Mouse (Mus musculus): ENCODE results near the gene Olfr1410. TPM values are rescaled to one million over a fixed set of nuclear protein-coding genes. Genes with fewer than 3 reads are reported as not detected.
A peak's percentile ranks its signal among the peaks of the same experiment; 100 is the strongest.

The Olfr1410 gene
- total RNA-seq (2021): under 1 TPM in 1 of 2 experiments, not detected in 1; 0.14 TPM
- long read RNA-seq, experiment 1: 0 reads
- long read RNA-seq, experiment 2: 0 reads

DNA sequence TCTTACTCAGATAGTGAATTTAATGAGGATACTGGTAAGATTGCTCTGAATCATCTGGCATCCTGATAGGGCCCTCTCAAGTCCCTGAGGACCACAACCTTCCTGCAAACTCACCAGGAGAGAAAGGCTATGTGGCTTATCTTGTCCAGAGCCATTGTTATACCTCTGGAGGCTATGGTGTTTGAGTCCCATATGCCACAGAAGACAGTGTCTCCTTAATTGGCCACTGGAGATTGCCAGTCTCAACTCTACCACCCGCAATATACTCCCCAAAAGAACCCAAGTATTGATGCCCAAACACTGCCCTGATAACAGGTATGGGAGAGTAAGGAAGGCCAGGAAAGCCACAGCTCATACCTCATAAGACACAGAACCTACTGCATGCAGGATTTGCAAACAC, at the start of gene Olfr1410:
TSS of gene Olfr1410 (plus strand) at position 301 of the 400 bp plus-strand sequence.
- DNase-seq (ENCODE audit: low spot score in 2 of 2): no peak

- DNase-seq (ENCODE audit: low spot score in 2 of 2): no peak
These were observed 34.6 kb upstream of the Olfr1410 start, which contains the start of gene Olfr1413 for GRCm38 (mm10) chr1:92571022-92571421. Gene Olfr1413, plus strand, starts transcription at chr1:92571322.

DNA sequence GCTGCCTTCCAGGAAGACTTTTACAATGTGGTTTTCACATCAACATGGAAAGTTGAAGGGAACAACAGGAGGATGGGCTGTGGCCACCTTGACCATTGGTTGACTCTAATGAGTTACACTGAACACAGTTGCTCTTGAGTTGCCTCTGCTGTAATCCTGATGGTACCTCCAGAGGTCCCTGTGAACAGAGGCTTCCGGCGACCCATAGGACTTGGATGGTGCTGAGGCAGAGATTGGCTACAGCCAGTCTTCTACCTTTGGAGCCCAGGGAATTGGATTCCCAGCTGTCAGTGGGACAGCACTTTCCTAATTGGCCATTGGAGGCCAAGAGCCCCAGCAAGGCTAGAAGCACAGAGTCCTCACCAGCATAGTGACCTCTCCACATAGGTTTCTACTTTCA, 20.1 kb upstream of the Olfr1410 start, which contains the start of gene Olfr1412:
TSS of gene Olfr1412 (plus strand) at position 301 of the 400 bp plus-strand sequence.
- DNase-seq (ENCODE audit: low spot score in 2 of 2): no peak

DNA sequence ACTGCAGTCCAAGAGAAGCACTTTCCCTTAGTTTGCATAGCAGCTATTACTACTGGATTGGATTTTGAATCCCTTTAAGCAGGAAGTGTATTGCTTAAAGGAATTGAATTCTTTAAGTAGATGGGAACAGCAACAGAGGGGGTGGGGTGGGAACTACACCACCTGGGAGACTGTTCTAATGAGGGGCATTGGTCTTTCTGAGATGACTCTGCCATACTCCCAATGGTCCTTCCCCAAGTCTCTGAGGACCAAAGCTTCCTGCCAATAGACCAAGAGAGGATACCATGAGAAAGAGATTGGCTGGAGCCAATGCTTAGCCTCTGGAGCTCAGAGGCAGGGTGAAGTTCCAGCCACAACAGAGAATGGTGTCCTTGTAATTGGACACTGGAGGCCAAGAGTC, 11.5 kb upstream of the Olfr1410 start, which contains the start of gene Olfr1411:
TSS of gene Olfr1411 (plus strand) at position 301 of the 400 bp plus-strand sequence.
- no peak for DNase-seq (ENCODE audit: low spot score in 2 of 2)

GRCm38 (mm10) chr1:92596019-92596418, 9.6 kb upstream of the Olfr1410 start:
- DNase-seq (ENCODE audit: low spot score in 2 of 2): no peak

DNA sequence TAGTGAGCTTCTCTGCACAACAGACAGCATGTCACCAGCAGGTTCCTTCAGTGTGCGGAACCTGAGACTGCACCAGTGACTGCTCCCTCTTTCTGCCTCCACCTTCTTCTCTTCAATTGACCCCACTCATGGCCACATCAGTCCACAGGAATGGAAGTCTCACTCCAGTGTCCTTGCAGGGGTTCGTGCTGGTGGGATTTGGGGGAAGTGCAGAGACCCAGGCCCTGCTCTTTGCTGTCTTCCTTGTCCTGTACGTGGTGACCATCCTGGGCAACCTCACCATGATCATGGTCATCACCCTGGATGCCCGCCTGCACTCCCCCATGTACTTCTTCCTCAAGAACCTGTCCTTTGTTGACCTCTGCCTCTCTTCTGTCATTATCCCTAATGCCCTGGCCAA, 2.1 kb downstream of the Olfr1410 start:
- no peak for DNase-seq (ENCODE audit: low spot score in 2 of 2)

DNA sequence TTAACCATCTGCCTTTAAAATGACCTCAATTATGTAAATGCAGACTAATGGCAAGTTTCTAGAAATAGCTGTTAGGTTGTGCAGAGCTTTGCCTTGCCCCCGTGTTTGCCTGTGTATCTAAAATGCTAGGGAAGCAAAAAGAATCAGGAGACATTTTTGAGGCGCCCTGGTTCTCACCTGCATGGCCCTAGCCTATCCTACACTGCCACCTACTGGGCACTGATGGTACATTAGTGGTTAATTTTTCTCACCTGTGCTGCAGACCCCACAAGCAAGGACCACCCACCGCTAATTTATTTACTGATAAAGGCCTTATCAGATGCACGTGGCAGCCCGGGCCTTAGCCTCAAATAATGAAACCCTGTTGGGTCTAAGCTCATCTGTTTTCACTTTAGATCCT, 5.4 kb downstream of the Olfr1410 start:
- DNase-seq (ENCODE audit: low spot score in 2 of 2): peak; percentile 45 to 50

DNA sequence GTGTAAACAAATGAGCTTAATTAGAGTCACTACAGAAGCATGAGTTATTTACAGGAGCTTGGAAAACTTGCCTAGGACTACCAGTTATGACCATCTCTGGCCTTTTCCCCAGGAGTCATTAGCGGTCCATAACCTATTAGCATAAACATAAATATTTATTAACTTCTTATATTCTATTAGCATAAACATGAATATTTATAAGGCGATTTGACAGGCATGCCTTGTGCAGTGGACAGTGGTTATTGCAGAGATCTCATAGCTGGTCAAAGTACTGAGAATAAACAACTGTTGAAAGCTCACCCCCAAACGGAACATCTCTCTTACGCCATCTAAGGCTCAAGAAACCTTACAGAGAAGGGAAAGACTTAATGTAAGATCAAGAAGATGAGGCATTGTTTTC, 7.6 kb downstream of the Olfr1410 start:
- no peak for DNase-seq (ENCODE audit: low spot score in 2 of 2)

- peak in 1 of 2 experiments; percentile 70 for DNase-seq (ENCODE audit: low spot score in 2 of 2)
These were observed 8.9 kb downstream of the Olfr1410 start for GRCm38 (mm10) chr1:92614516-92614915.

- DNase-seq (ENCODE audit: low spot score in 2 of 2): no peak
These were observed 10.5 kb downstream of the Olfr1410 start for GRCm38 (mm10) chr1:92616046-92616445.

GRCm38 (mm10) chr1:92617488-92617887, 11.9 kb downstream of the Olfr1410 start, which contains the start of gene Olfr12:
Gene Olfr12, plus strand, starts transcription at chr1:92617788.
- DNase-seq (ENCODE audit: low spot score in 2 of 2): no peak

DNA sequence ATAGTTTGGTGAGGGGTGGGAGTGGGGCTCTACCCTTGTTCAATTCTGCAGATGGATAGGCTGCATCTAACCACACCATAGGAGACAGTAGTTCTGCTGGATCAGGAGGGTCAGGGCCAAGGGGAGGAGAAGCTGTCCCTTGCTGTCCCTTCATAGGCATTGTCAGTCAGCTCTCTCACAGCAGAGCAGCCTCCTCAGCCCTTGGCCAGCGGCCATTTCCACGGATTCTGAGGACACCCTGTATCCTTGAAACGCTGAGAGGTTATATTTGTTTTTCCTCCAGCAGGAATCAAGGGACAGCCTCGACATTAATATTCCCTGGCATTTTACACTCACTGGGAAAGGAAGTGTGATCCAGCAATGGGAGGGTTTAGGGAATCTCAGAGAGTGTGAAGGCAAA, 12.8 kb downstream of the Olfr1410 start:
- no peak for DNase-seq (ENCODE audit: low spot score in 2 of 2)

DNA sequence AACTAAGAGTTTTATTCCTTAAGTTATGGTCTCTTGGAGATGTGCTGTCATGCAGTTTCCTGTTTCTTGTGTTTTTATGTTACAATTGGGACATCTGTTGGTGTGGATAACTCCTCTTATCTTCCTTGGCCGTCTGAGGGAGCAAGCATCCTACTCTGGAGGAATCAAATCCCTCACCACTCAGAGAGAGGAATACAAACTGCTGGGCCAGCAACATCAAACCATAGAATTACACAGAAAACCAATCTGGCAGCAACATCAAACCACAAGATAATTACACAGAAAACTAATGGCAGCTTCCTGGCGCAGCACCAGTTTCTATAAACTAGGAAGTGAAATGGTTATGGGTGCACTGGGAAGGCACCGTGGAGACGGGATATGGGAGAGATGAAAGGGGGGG, 22.6 kb downstream of the Olfr1410 start:
- no peak for DNase-seq (ENCODE audit: low spot score in 2 of 2)

DNA sequence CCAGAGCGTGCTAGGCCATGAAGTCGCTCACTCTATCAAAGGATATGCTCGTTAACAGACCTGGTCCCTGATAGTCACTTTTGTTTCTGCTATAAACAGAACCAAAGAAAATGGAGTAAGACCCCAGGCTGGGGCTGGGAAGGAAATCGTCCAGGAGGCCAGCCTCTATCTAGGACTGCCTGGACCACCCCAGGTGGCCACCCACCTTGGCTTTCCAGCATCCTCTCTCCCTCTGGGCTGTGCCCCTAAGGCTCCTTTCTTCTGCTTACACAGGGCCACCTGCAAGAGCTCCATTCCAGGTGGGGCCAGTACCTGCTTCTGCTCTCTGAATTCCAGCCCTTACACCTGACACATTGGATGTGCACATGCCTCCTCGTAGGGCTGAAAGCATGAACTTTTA, 26.6 kb downstream of the Olfr1410 start:
- no peak for DNase-seq (ENCODE audit: low spot score in 2 of 2)

- DNase-seq (ENCODE audit: low spot score in 2 of 2): no peak
These were observed 27.4 kb downstream of the Olfr1410 start for GRCm38 (mm10) chr1:92632948-92633347.

DNA sequence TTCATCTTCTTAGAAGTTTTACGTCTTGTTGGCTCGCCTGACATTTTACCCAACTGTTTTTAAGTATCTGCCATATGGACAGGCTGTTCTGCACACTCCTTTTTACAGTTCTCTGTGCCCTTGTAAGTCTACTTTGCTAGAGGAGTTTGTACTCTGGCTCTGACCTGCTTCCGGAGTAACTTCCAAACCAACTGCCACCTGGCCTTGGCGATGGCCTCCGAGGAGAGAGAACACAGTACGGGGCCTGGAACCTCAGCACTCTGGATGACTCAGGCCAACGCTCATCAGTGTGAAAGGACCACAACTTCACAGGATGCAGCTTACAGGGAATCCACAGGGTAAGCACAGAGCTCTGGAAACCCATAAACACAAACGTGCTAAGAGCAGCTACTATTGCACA, 28.1 kb downstream of the Olfr1410 start:
- peak in 1 of 2 experiments; percentile 47 for DNase-seq (ENCODE audit: low spot score in 2 of 2)

- no peak for DNase-seq (ENCODE audit: low spot score in 2 of 2)
These were observed 29.0 kb downstream of the Olfr1410 start for GRCm38 (mm10) chr1:92634569-92634968.

GRCm38 (mm10) chr1:92634976-92635599, 29.5 kb downstream of the Olfr1410 start:
- DNase-seq (ENCODE audit: low spot score in 2 of 2): peak in 1 of 2 experiments; percentile 46

- DNase-seq (ENCODE audit: low spot score in 2 of 2): no peak
These were observed 30.4 kb downstream of the Olfr1410 start for GRCm38 (mm10) chr1:92636015-92636414.

- no peak for DNase-seq (ENCODE audit: low spot score in 2 of 2)
These were observed 31.1 kb downstream of the Olfr1410 start for GRCm38 (mm10) chr1:92636676-92637075.

DNA sequence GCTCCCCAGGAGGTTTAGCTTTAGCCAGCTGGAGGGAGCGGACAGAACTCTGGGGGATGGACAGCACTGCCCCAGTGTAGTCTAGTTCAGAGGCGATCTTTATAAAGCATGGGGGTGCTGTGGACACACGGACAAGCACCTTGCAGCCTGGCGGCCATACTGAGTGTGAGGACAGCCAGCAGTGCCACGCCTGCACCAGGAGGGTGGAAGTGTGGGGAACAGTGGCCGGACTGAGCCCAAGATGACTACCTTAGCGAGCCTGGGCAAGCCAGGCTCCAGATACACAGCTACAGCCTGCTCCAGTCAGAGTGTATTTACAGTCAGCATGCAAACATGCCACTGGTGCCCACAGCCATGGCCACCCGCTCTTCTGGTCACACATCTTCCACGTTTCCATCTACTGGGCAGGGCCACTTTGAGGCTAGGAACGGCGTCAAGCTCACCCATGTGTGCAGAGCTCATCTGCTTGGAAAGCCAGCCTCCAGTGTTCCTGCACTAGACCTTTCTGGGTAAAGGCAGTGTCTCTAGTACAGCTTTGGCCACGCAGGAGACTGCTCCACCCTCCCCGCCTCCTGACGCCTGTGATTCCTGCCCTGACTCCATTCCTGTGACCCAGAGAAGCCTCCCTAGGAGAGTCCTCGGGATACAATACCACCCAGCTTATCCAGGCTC, 32.1 kb downstream of the Olfr1410 start:
- DNase-seq (ENCODE audit: low spot score in 2 of 2): no peak

DNA sequence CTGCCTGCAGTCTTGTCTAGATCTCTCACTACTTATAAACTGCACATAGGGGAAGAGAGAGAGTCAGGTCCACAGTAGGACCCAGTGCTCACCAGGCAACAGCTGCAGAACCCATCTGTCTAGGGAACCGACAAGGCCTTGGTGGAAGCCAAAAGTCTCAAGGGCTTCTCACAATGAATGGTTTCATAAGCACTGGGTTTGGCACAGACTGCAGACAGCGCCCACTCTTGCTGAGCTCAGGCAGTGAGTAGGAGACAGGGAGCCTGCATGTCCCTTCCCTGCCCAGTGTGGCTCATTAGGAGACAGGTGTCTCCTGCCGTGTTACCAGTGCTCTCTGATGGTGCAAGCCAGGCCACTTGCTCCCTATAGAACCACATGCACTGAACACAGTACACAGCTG, 32.6 kb downstream of the Olfr1410 start:
- peak; percentile 54 to 70 for DNase-seq (ENCODE audit: low spot score in 2 of 2)

Measured in layer of hippocampus, postnatal 14 days (tissue).